Mouse (Mus musculus) neural tube, embryonic 15.5 days (tissue): ENCODE data around the gene Klre1. TPM values are rescaled to one million over a fixed set of nuclear protein-coding genes. Genes with fewer than 3 reads are reported as not detected.
"Not testable (repeated sequence)": the region's sequence is repeated elsewhere in the genome, so short reads cannot be mapped to it uniquely, and the experiment has no call there.

ENCODE experiments used
- ATAC-seq: fragments of 200-750 bp; cut with Nextera tagmentation; 2 replicates; pipeline ENCODE4 v1.8.0; 2017; ENCODE audit warnings: mild to moderate bottlenecking, moderate TSS enrichment, moderate library complexity; ENCODE audit not compliant: low FRiP score
- H3K27ac ChIP-seq: fragments of 300-500 bp; sonication (generic); replicated peaks from 2 replicates; pipeline ENCODE4 v1.5.1; 2015; ENCODE audit warnings: mild to moderate bottlenecking, inconsistent platforms
- H3K27me3 ChIP-seq: fragments of 300-500 bp; sonication (generic); replicated peaks from 2 replicates; pipeline ENCODE4 v1.6.1; 2015; ENCODE audit warnings: inconsistent platforms
- H3K36me3 ChIP-seq: fragments of 300-500 bp; sonication (generic); 2 replicates; pipeline ENCODE4 v1.6.1; 2015; ENCODE audit warnings: inconsistent platforms
- H3K4me1 ChIP-seq: fragments of 300-500 bp; sonication (generic); 2 replicates; pipeline ENCODE4 v1.6.1; 2015; ENCODE audit warnings: inconsistent platforms
- H3K4me2 ChIP-seq: fragments of 300-500 bp; sonication (generic); 2 replicates; pipeline ENCODE4 v1.6.1; 2015; ENCODE audit warnings: inconsistent platforms, mild to moderate bottlenecking, moderate library complexity
- H3K4me3 ChIP-seq: fragments of 300-500 bp; sonication (generic); replicated peaks from 2 replicates; pipeline ENCODE4 v1.5.1; 2015; ENCODE audit warnings: mild to moderate bottlenecking, inconsistent platforms
- H3K9ac ChIP-seq: fragments of 300-500 bp; sonication (generic); replicated peaks from 2 replicates; pipeline ENCODE4 v1.6.1; 2015; ENCODE audit warnings: mild to moderate bottlenecking, inconsistent platforms
- H3K9me3 ChIP-seq: fragments of 300-500 bp; sonication (generic); replicated peaks from 2 replicates; pipeline ENCODE4 v1.6.1; 2016; ENCODE audit warnings: inconsistent platforms
- whole genome bisulfite sequencing: fragments of 180-500 bp; shearing (Covaris S2); methylation state at CpG from one replicate; pipeline ENCODE4 v1.1.7; 2015; ENCODE audit warnings: mixed read lengths; 5-methylcytosine and 5-hydroxymethylcytosine counted together
- polyA plus RNA-seq: library from polyadenylated mRNA; unstranded; fragments of >200 nt; fragmentation: Nextera tagmentation; extraction: Ambion mirVana; gene quantifications from 2 replicates; pipeline ENCODE4 v1.2.1, GENCODE M21; 2015

Klre1 gene
- polyA plus RNA-seq, 1 experiment from 2014 or later, result 0.10 TPM

DNA sequence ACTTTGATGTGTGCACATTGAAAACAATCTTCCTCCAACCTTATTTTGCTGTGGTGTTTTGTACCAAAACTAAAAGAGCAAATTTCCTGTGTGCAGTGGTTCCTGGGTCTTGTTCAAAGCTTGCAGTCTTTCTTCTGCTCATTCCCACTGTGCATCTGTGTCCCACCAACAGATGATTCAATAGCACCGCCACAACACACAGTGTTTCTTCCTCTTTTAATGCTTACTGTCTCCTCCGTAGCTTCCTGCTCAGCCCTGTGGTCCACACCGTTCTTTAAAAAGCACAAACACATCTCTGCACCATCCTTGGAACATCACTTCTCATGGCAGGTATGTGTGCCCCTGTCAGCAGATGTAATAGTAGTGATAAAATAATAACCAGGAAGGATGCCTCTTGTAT lies 13.8 kb downstream of the Klre1 start, which contains the start of gene Klrd1:
Gene Klrd1, plus strand, starts transcription at position 275 of the 400 bp plus-strand sequence.
- Histone ChIP-seq H3K4me2 (no peak within 1 kb of the TSS), H3K9me3 (no peaks in the 10 kb centered on the region), H3K9ac (no peak within 1 kb of the TSS), H3K4me3 (no peak within 1 kb of the TSS), H3K27me3 (no peaks in the 10 kb centered on the region), H3K27ac (no peak within 1 kb of the TSS), H3K4me1 (no peaks in the 10 kb centered on the region), H3K36me3 (no peaks in the 10 kb centered on the region)
- 91% methylated on average over 3 of the region's 3 CpGs for WGBS
- ATAC-seq, result no peak

- H3K27me3 ChIP-seq, result no peaks in the 10 kb centered on the region
- no peaks in the 10 kb centered on the region for H3K36me3 ChIP-seq
- H3K27ac ChIP-seq, result no peak overlapping the region
- H3K4me3 ChIP-seq, result no peak overlapping the region
- H3K4me1 ChIP-seq, result no peaks in the 10 kb centered on the region
- no peaks in the 10 kb centered on the region for H3K9me3 ChIP-seq
- H3K9ac ChIP-seq, result no peak overlapping the region
- no peak for ATAC-seq
- H3K4me2 ChIP-seq, result no peak overlapping the region
These were observed 30.7 kb downstream of the Klre1 start for GRCm38 (mm10) chr6:129608372-129608771.

DNA sequence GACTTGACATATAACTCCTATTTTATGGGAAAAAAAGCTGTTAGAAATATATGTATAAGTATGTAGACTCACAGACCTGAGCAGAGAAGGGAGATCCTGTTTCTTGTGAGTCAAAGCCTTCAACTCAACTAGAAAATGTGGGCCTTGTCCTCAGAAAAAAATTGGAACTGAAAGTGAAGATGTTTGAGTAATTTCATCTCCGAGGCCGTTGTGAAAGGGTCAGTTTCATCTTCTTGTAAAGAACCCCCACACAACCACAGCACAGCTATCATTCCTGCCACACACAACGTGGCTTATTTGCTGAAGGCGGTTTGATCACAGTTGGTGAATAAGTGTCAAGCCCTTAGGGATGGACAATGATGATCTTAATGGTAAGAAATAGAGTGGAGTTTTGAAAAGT lies 46.0 kb downstream of the Klre1 start, which contains the start of gene Klrk1:
Gene Klrk1, minus strand, starts transcription at position 130 of the 400 bp plus-strand sequence.
- H3K27ac ChIP-seq, result no peak within 1 kb of the TSS
- WGBS, result 86% methylated on average over 4 of the region's 4 CpGs
- ATAC-seq, result no peak
- no peaks in the 10 kb centered on the region for H3K9me3 ChIP-seq
- H3K36me3 ChIP-seq, result no peaks in the 10 kb centered on the region
- H3K4me3 ChIP-seq, result no peak within 1 kb of the TSS
- H3K27me3 ChIP-seq, result no peaks in the 10 kb centered on the region
- H3K4me2 ChIP-seq, result no peak within 1 kb of the TSS
- no peak within 1 kb of the TSS for H3K9ac ChIP-seq
- no peaks in the 10 kb centered on the region for H3K4me1 ChIP-seq

DNA sequence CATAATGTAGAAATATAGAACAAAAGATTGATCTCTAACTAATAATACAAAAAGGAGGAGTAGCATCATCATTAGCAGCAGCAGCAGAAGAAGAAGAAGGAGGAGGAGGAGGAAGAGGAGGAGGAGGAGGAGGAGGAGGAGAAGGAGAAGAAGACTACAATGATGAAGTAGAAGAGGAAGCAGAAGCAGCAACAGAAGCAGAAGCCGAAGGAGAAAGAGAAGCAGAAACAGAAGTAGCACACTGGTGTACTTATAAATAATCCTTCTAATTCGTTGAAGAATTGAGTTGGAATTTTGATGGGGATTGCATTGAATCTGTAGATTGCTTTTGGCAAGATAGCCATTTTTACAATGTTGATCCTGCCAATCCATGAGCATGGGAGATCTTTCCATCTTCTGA lies 53.3 kb downstream of the Klre1 start:
- H3K27ac ChIP-seq, result not testable (repeated sequence)

More for the DNA sequence above, 53.3 kb downstream of the Klre1 start:
- H3K4me2 ChIP-seq, H3K27me3 ChIP-seq, H3K4me3 ChIP-seq, H3K36me3 ChIP-seq, ATAC-seq, H3K9me3 ChIP-seq, H3K9ac ChIP-seq, H3K4me1 ChIP-seq: not testable (repeated sequence)
- WGBS, result 93% methylated on average over 2 of the region's 2 CpGs

Other genes starting within 250 kb of the Klre1 start
- not detected in 2 replicates for gene 4922502D21Rik, start 246.1 kb upstream of the Klre1 start, polyA plus RNA-seq
- 0.35 and 2.2 TPM in 2 replicates for gene Clec12a, start 235.2 kb upstream of the Klre1 start, polyA plus RNA-seq
- 0.23 TPM in 2 replicates for gene Clec12b, start 192.0 kb upstream of the Klre1 start, polyA plus RNA-seq
- gene Clec1b, start 180.6 kb upstream of the Klre1 start, polyA plus RNA-seq, result 0.55 and 0.77 TPM in 2 replicates
- 0.10 and 0.24 TPM in 2 replicates for gene Clec9a, start 169.0 kb upstream of the Klre1 start, polyA plus RNA-seq
- 1.9 and 2.6 TPM in 2 replicates for gene Clec1a, start 125.9 kb upstream of the Klre1 start, polyA plus RNA-seq
- 0.04 TPM in 1 of 2 replicates, not detected in the other for gene Olr1, start 70.7 kb upstream of the Klre1 start, polyA plus RNA-seq
- gene Tmem52b, start 65.3 kb upstream of the Klre1 start, polyA plus RNA-seq, result 0.10 TPM in 1 of 2 replicates, not detected in the other
- gene Gabarapl1, start 44.7 kb upstream of the Klre1 start, polyA plus RNA-seq, result 189 and 223 TPM in 2 replicates
- 2.3 TPM in 1 of 2 replicates, not detected in the other for gene Klrd1, start 13.9 kb downstream of the Klre1 start, polyA plus RNA-seq
- 0.20 and 1.5 TPM in 2 replicates for gene Klrk1, start 46.0 kb downstream of the Klre1 start, polyA plus RNA-seq
- gene Klrc3, start 65.4 kb downstream of the Klre1 start, polyA plus RNA-seq, result not detected in 2 replicates
- gene Klrc2, start 82.8 kb downstream of the Klre1 start, polyA plus RNA-seq, result 0.46 TPM in 1 of 2 replicates, not detected in the other
- gene Klrc1, start 101.1 kb downstream of the Klre1 start, polyA plus RNA-seq, result 0.74 TPM in 1 of 2 replicates, not detected in the other
- 0.37 TPM in 1 of 2 replicates, not detected in the other for gene Klri1, start 139.2 kb downstream of the Klre1 start, polyA plus RNA-seq
- gene Klri2, start 162.6 kb downstream of the Klre1 start, polyA plus RNA-seq, result 0.15 TPM in 1 of 2 replicates, not detected in the other
- gene Gm156, start 206.4 kb downstream of the Klre1 start, polyA plus RNA-seq, result not detected in 2 replicates